Mouse (Mus musculus) embryo, embryonic 9.5 days (tissue): ENCODE results near the gene 4930564D02Rik.

Experiments
- DNase-seq: peaks from one replicate; pipeline ENCODE4 v3.0.0-alpha.2; 2017; ENCODE audit errors: extremely low spot score

Gene 4930564D02Rik

GRCm38 (mm10) chr3:105113859-105114258 lies 47.2 kb downstream of the 4930564D02Rik start:
- no peak for DNase-seq

- peak; percentile 74 for DNase-seq
These were observed 47.6 kb downstream of the 4930564D02Rik start for GRCm38 (mm10) chr3:105114269-105114668.

GRCm38 (mm10) chr3:105116596-105116995 lies 50.0 kb downstream of the 4930564D02Rik start:
- no peak for DNase-seq

GRCm38 (mm10) chr3:105123776-105124175 lies 57.1 kb downstream of the 4930564D02Rik start:
- DNase-seq, result no peak

- DNase-seq, result no peak
These were observed 61.2 kb downstream of the 4930564D02Rik start for GRCm38 (mm10) chr3:105127881-105128280.
